Mouse (Mus musculus): ENCODE measurements around the gene Tesk2. TPM values are rescaled to one million over a fixed set of nuclear protein-coding genes. Genes with fewer than 3 reads are reported as not detected.
"Not testable (repeated sequence)": the region's sequence is repeated elsewhere in the genome, so short reads cannot be mapped to it uniquely, and the experiment has no call there.

Gene Tesk2
- total RNA-seq, 4 experiments from 2014 or later: 4.9 to 6.8 (median 6.7) TPM

- DNase-seq: no peak
These were observed 73.5 kb downstream of the Tesk2 start for GRCm38 (mm10) chr4:116794273-116794672.

- no peak for DNase-seq
These were observed 75.8 kb downstream of the Tesk2 start for GRCm38 (mm10) chr4:116796442-116797110.

DNA sequence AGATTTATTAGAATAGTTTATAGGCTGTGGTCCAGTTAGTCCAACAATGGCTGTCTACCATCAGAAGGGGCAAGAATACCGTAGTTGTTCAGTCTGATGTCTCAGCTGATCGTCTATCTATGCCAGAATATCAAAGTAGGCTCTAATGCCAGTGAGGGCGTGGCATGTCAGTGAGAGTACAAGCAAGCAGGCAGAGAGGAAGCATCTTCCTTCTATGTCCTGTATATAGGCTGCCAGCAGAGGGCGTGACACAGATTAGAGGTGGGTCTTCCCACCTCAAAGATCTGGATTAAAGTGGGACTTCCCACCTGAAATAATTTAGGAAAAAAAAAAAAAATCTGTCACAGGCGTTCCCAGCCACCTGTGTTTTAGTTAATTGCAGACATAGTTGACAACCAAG, 79.2 kb downstream of the Tesk2 start:
- DNase-seq: no peak

- peak; percentile 95 for DNase-seq
These were observed 86.7 kb downstream of the Tesk2 start, which contains the start of the genes Toe1 and Mutyh for GRCm38 (mm10) chr4:116807197-116808129. Gene Toe1 (minus strand): TSS chr4:116807640. Gene Mutyh (plus strand): TSS chr4:116807723.

GRCm38 (mm10) chr4:116811012-116811411, 90.3 kb downstream of the Tesk2 start:
- no peak for DNase-seq

DNA sequence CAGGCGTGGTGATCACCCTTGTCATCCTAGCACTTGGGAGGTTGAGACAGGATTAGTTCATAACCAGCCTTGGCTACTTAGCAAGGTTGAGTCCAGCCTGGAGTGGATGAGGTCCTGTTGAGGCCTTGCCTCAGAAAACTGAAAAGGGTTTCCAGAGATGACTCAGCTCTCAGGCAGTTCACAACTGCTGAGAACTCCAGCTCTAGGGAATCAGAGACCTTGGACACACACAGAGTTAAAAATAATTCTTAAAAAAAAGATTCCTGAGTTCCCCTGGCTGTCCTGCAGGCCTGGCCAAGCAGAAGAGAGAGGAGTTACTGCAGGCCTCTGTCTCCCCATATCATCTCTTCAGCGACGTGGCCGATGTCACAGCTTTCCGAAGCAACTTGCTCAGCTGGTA, 94.5 kb downstream of the Tesk2 start:
- no peak for DNase-seq

- no peak for DNase-seq
These were observed 96.7 kb downstream of the Tesk2 start for GRCm38 (mm10) chr4:116817486-116817885.

DNA sequence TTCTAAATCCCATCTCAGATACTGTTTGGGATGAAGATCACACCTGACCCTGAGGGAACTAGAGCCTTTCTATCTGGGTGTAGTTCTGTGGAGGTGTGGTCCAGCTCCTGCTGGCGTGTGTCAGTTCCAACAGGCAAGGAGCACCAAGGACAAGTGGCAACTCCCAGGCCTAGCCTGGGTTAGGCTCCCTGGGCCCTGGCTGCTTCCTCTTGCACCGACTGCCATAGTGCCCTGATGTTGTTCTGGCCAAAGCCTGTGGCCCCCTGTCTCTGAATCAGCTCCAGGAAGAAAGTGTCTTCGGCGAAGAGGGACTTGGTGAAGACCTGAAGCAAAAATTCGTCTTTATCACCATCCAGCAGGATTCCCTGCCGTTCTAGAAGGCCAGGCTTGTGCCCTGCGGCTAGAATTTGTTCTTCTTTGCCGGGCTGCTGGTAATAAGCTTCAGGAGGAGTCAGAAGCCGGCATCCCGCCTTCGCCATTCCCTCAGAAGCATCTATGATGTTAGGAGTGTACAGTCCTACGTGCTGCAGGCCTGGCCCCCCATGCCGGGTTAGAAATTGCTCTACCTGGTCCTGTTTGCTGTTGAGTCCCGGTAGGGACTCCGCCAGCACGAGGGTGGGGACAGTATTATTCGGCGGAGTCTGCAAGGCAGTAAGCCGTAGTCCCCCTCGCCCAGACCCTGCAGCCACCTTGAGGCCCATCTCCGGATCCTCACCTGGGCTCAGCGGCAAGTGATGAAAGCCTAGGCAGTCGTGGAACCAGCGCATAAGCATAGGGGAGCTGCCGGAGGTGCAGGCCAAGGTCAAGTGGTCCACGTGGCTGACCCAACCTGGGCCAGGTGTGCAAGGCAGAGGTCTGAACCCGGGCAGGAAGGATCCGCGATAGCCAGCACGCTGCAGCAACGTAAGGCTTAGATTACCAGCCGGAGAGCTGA, 99.5 kb downstream of the Tesk2 start:
- DNase-seq: no peak

GRCm38 (mm10) chr4:116820902-116821693, 100.3 kb downstream of the Tesk2 start:
- DNase-seq: peak; percentile 91

DNA sequence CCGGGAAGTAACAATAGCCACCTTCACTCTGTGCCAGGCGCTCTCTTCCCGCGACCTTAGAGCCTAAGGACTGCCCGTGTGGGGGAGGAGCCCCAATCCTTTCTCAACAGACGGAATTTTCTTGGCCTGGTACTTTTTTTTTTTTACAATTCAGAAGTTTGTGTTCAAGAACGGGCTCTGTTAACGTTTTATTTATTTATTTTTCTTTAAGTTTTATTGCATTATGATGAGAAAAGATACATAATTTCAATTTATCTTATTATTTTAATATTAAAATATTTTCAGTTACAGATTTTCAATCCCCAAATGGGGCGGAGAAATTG, 100.9 kb downstream of the Tesk2 start, which contains the start of gene Hpdl:
Hpdl (minus strand) TSS at position 14 of the 323 bp plus-strand sequence.
- no peak for DNase-seq

- DNase-seq: no peak
These were observed 103.8 kb downstream of the Tesk2 start for GRCm38 (mm10) chr4:116824541-116825004.

DNA sequence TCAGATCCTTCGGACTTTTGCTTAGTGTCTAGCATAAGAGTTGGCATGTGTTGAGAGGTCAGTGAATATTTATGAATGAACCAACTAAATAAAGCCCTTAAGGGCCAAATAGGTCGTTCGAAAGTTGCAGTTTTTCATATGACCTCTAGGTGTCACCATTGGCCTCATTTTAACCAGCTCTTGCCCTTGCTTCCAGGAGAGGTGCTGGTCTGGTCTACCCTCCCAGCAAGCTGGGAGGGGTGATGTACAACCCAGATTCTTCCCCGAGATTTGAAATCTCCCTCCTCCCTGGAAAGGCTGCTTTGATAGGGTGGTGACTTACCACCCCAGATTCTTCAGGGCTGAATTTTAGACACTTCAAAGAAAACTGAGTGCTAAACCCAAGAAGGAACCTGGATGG, 107.1 kb downstream of the Tesk2 start:
- DNase-seq: no peak

DNA sequence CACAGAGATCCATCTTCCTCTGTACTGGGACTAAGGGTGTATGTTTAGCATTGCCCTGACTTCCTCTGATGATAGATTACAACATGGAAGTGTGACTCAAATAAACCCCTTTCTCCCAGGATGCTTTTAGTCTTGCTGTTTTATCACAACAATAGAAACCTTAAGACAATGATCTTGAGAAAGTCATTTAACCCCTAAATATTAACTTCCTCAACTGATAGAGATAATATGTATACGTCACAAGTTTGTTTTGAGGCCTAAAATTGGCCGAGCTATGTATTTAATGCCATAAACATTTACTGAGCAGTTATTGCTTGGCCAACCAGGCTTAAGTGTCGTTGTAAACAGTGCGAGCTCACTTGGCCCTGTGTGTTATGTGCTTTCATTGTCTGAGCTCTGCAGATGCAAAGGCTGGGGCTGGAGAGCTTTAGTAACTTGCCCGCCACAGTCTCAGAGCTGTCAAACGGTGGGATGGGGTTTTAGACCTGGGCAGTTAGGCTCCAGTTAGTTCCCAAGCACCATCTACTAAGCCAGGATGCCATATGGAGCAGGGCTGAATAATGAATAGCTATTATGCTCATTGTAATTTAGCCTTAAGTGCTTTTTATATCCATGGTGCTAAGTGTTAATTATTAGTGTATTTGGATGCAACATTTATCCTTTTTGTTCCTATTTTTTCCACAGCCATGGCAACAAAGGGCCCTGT, 108.8 kb downstream of the Tesk2 start:
- DNase-seq: no peak

DNA sequence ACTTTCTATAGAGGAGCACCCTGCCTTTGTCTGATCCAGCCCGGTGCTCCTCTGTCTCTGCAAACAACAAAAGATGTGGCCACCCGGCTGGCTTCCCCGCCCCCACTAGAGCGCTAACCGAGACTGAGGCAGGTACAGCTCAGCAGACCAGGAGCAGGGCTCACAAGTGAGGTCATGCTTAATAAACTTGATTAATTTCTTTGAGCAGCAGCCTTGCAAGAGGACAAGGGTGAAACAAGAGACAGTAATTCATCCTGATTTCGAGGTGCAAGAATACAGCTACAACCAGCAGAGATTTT, 109.3 kb downstream of the Tesk2 start:
- no peak for DNase-seq

- DNase-seq: no peak
These were observed 118.3 kb downstream of the Tesk2 start for GRCm38 (mm10) chr4:116838999-116839398.

- not testable (repeated sequence) for DNase-seq
These were observed 119.3 kb downstream of the Tesk2 start for GRCm38 (mm10) chr4:116840096-116840495.

DNA sequence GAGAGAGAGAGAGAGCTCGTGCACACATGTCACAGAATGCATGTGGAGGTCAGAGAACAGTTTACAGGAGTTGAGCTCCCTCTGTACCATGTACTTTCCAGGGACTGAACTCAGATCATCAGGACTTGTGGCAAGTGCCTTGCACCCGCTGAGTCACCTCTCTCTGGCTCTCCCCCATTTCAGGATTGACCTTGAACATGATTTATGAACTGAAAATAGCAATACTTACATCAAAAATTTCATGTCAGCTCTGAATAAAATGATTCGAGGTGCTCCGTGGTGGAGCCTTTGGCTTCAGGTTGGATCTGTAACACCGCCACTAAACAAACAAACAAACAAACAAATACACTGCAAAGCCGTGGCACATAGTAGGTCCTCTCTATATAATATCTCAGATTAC, 120.1 kb downstream of the Tesk2 start:
- DNase-seq: no peak

GRCm38 (mm10) chr4:116844324-116844723, 123.6 kb downstream of the Tesk2 start:
- no peak for DNase-seq

GRCm38 (mm10) chr4:116849901-116850300, 129.2 kb downstream of the Tesk2 start:
- no peak for DNase-seq

DNA sequence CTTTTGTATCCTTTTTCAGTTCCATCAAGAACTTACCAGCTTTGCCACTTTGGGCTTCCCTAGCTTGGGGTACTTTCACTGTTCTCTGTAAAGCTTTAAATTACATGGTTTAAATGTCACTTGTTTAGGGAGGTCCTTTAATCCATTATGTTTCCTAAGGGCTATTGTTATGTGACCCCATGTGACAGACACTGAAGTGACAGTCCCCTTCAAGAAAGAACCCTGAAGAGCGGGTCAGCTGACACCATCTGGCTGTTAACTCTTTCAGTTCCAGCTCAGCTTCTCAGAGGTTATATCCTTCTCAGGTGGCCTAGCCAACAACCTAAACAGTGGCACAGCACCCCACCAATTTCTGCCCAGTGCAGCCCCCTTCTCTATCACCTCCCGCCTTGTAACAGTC, 133.5 kb downstream of the Tesk2 start:
- no peak for DNase-seq

Measured in adrenal gland, adult 8-10 months (tissue).